Mouse (Mus musculus): ENCODE measurements around the gene Hist2h2be.
"Not testable (repeated sequence)": the region's sequence is repeated elsewhere in the genome, so short reads cannot be mapped to it uniquely, and the experiment has no call there.

Gene Hist2h2be

DNA sequence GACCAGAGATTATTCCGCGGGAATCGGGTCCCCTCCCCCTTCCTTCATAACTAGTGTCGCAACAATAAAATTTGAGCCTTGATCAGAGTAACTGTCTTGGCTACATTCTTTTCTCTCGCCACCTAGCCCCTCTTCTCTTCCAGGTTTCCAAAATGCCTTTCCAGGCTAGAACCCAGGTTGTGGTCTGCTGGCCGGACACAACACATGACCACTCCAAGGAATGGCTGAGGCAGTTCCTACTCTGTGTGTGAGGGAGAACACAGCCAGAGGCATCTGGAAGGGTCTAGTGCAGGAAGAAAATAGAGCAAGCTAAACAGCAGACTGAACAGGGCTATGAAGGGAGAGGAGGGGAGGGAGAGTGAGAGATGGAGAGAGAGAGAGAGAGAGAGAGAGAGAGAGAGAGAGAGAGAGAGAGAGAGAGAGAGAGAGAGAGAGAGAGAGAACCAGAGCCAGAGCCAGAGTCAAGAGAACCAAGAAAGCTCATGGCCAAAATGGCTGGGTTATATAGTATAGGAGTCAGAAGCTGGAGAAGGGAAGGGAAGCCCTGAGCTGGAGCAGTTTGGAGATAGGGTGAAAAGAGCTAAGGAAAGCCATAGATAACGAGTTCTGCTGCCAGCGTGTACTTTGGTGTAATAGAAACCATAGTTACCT is 22.2 kb upstream of the Hist2h2be start:
- DNase-seq, result not testable (repeated sequence)

DNA sequence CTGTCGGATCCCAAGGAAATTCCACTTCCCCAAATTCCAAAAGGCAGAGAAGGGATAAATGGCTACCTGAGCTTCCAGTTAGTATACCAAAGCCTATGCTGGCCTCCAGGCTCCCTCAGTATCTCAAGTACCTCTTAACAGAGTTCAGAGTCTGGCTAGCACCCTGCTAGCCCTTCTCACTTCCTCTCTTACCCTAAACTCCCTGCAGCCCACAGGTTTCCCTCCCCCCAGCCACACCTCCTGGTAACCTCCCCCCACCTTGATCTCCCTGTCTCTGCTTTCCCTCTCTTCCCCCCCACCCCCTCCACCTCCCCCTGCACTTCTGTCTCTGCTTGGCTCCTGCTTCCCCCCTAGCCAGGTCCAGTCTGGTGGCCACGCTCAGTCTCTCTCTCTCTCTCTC is 21.2 kb upstream of the Hist2h2be start:
- no peak for DNase-seq

DNA sequence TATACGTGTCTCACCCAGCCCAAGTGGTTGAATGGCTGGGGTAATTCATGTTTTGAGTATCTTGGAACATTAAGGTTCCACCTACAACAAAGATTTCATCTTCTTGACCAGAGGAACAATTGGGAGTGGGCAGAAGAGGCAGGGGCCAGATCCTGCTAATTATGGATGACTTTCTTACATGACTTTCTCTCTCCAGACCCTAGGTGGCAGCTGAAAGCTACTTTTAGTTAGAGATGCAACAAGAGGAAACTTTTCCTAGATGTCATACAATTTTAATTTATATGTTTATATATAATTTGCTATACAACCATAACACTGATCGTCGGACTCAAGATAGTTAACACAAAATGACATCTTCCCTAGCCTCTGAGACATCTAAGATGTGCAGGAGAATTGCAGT is 13.1 kb upstream of the Hist2h2be start:
- no peak for DNase-seq

DNA sequence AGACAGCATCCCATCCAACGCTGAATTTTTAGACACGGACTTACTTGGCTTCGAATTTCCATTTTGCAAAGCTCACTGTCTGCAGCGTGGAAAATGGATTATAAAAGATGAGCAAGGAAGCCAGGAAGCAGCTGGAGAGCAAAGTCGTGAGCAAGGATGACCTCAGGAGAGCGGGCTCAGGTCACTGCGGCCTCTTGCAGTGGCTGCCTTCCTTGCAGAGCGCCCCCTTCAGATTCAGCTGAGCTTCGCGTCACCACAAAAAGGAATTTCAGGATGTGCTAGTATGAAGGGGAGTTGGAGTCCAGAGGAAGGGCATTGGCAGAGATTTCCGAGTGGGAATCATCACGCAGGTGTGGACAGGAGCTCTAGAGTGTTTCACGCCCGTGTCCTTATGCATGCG is 11.7 kb upstream of the Hist2h2be start:
- DNase-seq, result peak; percentile 45 to 61

DNA sequence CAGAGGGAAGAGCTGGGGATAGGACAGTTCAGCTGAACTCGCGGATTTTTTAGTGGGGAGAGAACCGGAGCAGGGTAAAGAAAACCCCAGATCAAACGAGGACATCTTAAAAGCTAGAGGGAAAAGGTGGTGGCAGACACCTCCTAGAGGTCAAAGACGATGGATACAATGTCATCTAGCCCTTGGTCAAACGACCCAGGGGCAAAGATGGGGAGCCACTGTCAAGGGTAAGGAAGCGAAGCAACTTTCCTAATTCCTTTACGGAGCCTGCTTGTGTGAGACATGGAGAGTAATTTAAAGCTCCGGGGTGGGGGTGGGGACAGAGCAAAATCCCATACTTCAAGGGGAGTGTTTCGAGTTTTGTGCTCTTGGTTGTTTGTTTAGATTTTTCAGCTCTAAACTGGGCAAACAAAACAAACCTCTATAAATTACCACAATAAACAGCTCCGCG is 1.7 kb upstream of the Hist2h2be start:
- peak; percentile 33 to 49 for DNase-seq

DNA sequence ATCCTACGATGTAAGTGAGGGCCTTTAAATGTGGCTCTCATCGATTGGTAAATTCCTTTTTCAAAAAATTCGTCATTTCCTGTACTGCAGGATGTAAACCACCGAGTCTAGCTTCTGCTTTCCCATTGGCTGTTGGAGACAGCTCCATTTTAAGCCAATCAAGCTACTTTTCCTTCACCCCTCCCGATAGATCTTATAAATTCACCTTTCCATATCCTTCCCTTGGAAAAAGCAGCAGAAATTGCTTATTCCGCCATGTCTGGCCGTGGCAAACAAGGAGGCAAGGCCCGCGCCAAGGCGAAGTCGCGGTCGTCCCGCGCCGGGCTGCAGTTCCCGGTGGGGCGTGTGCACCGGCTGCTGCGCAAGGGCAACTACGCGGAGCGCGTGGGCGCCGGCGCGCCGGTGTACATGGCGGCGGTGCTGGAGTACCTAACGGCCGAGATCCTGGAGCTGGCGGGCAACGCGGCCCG is 1.2 kb upstream of the Hist2h2be start, which contains the start of the genes Bola1 and Hist2h2ab:
Gene Bola1, minus strand, starts transcription at position 49 of the 470 bp plus-strand sequence.
Gene Hist2h2ab, plus strand, starts transcription at position 205 of the 470 bp plus-strand sequence.
- DNase-seq, result peak; percentile 66 to 81

DNA sequence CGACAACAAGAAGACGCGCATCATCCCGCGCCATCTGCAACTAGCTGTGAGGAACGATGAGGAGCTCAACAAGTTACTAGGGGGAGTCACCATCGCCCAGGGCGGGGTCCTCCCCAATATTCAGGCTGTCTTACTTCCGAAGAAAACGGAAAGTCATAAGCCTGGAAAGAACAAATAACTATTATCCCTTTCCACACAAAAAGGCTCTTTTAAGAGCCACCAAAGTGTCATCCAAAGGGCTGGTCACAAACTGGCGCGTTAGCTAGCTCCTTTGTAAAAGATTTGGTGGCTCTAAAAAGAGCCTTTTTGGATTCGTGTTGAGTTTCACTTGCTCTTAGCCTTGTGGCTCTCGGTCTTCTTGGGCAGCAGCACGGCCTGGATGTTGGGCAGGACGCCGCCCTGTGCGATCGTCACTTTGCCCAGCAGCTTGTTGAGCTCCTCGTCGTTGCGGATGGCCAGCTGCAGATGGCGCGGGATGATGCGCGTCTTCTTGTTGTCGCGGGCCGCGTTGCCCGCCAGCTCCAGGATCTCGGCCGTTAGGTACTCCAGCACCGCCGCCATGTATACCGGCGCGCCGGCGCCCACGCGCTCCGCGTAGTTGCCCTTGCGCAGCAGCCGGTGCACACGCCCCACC is 671 bp upstream of the Hist2h2be start:
- not testable (repeated sequence) for DNase-seq

DNA sequence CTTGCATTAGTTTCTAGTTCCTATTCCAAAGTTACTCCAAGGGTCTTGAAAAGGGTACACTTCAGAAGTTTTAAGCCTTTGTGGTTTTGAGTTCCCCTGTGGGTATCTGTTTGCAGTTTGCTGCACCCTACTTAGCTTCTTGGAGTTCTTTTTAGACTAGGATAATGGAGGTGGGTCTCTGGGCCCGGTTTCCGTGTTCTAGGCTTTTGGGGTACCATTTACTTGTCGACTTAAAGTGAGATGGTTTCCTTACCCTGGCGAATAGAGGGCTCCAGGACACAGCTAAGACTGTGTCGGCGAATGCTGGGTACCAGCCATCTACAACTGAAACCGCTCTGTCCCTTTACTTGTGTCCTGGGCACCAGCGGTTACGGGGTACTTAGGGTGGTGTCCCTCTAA is 720 bp downstream of the Hist2h2be start:
- peak in 1 of 2 experiments; percentile 34 for DNase-seq

DNA sequence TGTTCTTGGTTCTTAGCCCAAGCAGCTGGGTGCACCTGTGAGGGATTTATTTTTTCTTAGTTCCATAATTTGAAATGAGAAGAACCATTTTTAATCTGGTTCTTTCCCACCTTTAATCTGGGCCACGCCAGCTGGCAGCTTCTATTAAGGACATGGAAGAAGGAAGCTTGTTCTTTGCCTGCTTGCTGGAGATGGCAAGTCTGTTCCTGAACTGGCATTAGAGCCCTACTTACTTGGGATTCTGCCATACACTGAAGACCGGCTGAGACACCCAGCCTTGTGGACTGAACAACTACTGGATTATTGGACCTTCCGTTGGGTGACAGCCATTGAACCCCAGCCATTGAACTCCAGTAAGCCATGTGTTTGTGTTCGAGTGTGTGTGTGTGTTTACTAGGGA is 1.9 kb downstream of the Hist2h2be start:
- no peak for DNase-seq

DNA sequence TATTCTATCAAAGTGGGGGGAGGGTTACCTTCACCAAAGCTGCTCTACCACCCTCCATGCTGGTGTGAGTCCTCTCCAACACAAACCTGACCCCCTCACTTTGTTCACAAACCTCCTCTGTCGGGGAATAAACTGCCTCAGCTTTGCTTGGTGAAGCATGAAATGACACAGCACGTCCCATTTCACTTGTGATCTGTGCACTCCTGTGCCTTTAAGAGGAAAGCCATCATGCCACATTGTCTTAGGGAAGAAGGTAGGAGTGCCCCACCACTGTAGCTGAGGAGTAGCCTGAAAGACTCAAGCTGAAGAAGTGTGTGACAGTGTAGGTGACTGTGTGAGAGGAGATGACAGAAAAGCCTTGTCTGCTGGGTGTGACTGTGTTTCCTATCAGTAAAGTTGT is 4.5 kb downstream of the Hist2h2be start:
- DNase-seq, result no peak

DNA sequence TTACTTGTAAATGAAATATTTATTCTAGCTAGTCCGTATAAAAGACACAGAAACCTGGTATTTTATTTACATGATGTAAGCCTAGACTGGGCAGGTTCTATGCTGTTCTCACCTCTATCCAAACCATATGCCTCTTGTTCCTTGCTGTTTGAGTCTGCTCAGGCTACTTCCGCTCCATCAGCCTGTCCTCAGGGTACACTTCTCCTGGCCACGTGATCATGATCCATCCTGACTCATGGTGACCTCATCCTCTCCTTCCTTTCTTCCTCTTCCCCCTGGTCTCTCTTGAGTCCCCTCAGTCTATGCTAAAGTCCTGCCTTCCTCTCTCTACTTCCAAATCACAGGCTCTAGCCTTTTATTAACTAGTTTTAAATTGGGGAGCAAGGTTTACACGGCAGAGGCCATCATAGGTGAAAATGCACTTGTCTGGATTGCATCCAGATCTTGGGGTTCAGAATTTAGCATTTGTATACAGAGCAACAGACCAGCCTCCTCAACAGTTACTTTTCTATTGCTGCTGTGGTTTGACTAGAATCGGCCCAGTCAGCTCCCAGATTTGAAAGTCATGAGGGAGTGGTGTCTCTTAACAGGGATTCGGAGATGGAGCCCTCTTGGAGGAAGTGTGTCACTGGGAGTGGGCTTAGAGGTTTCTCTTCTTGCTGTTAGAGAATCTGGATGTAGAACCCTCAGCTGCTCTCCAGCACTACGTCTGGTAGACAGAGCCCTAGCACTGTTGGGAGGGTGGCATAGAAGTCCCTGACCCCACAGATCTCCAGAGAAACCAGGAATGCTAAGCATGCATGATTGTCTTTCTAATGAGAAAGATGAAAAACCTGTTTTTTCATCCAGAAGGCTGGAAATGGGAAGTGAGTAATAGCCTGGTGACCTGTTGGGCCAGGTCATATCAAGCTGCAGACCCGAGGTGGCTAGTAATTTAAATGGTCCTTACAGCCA is 6.1 kb downstream of the Hist2h2be start:
- DNase-seq, result no peak

DNA sequence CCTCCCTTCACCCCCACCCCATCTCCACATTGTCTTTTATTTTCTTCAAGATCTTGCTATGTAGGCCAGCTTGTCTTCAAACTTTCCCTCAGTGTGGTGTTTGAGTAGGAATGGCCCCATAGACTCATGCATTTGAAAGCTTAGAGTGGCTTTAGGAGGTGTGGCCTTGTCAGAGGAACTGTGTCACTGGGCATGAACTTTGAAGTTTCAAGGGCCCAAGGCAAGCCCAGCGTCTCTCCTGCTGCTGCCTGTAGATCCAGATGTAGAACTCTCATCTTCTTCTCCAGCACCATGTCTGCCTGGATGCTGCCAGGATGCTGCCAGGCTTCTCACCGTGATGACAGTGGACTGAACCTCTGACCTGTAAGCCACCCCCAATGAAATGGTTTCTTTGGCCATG is 7.9 kb downstream of the Hist2h2be start:
- DNase-seq, result no peak

DNA sequence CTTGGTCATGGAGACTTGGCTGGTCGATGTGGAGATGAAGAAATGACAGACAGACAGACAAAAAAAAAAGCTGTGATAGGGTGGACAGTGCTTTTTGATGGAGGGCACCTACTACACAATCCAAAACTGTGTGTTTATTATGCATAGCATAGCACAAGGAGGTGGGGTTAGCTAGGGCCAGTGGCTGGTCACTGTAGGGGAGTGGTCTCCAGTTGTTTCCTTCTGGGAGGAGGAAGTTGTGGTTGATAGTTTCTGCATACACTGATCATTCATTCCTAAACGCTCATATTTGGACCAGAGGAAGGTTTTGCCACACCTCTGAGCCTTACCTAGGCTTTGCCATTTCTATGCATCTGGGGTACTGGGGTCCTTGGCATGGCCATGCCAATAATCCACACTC is 9.5 kb downstream of the Hist2h2be start:
- DNase-seq, result no peak

DNA sequence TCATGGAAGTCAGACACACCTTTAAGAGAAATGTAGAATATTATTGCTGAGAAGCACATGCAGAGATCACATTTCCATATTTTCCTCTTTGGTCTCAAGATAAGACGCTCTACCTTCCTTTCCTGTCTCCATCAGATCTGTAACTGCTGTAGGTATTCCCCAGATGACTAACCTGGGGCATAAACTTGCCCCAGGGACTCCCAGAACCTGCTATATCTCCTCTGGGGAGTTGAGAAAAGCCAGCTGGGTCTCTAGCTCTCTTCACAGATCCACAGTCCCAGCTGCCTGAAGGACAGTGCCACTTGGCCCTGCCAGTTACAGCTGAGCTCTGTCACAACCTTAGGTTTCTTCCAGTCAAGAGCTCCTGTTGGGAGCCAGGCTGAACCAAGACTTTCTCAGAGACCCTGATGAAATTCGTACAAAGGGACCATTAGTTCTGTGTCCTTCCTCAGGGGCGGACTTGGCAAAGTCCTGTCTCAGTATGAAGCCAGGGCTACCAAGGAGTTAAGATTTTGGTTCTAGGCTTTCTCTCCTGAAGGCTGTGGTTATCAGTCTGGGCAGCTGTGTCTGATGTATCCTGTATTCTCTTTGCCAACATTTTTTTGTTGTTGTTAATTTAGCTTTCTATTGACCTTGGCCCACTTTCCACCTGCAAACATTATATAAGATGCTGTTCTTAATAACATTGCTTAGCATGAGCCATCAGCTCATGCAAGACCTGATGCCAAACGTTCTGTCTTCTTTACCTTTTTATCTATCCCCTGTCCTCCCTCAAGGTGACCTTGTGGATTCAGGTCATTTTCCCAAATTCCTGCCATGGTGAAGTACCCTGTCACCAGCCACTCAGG is 10.2 kb downstream of the Hist2h2be start:
- no peak for DNase-seq

DNA sequence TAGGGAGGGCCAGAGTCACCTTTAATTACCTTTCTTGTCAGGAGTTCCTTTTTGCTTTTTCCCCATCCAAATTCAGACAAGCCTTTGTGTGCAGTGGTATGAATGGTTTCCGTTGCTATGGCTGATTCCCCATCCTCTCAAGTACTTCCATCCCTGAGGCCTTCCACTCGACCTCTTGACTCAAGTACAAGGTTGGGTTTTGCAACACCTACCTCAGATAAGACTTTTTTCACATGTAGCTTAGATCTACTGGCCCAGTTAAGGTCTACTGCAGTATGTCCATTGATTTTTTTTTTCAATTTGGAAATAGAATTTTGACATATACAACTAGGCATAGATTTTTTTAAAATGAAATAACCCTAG is 10.8 kb downstream of the Hist2h2be start:
- DNase-seq, result no peak

DNA sequence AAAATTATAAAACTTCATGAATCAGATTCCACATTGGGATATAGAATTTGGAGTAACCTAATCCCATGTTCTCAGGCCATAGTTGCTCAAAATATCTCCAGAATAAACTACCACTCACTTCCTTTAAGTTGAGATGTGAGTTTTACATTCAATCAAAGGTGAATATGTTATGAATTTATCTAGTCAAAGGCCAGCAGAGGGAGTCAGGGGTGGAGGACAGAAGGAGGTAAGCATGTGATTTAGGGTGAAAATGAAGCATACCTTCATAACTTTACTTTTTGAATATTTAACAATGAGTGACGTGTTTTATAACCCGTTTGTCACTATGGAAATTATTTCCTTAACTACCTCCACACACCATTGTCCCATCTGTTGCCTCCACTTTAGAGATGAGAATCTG is 14.0 kb downstream of the Hist2h2be start:
- DNase-seq, result no peak

DNA sequence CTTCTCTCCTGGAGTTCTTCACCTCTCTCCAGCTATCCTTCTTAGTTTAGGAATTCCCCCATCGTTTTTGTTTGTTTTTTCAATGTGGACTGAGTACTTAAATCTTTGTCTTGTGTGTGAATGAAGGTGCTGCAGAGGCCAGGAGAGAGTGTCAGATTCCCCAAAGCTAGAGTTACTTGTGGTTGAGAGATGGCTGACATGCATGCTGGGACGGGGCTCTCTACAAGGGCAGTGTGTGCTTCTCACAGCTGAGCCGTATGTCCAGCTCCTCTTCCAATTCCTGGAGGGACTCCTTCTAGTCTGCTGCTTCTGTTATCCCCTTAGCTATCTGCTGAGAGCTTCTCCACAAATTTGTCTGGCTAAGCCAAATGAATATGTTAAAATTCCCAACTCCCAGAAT is 14.9 kb downstream of the Hist2h2be start:
- DNase-seq, result no peak

DNA sequence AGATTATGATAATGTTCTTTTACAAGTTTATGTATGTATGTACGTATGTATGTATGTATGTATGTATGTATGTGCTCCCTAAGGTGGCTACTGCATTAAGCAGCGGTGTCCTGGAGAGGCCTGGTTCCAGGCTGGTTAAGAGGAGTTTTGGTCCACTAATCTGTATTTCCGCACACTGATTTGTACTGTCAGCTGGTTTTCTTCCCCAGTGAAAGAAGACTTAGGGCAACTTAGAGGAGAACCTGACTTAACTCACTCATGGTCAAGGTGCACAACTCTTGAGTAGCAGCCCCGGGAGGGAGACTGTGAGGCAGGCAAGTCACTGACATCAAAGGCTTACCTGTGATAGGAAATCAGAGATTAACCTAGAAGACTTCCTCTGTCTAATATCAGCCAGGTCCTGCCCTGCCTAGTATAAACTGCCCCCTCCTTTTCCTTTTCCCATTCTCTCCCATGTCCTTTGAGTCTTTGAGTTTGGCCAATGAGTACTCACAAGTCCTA is 16.0 kb downstream of the Hist2h2be start:
- DNase-seq, result peak in 1 of 2 experiments; percentile 10

DNA sequence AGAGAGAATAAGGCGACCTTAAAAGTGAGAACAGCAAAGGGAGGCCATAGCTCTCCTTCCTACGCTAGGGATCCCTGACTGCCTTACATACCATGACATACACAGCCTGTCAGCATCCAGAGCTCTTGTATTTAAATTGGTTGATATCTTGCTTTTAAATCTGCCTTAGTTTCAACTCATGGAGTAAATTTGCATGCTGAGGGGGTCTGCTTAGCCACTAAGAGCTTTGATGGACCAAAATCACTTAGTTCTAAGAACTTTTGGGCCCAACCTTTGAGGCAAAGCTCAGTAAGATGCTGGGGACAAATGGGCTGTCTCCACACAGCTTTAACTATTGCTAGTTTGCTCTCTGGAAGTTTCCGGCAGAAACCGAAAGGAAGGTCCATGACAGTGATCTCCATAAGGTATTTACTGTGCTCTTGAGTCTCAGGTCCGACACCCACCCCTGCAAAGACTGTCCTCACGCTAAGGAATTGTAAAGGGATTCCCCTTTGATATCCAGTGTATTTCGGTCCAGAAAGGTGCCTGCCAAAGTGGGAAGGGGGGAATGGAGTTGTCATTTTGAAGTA is 16.5 kb downstream of the Hist2h2be start:
- peak in 1 of 2 experiments; percentile 8 for DNase-seq

DNA sequence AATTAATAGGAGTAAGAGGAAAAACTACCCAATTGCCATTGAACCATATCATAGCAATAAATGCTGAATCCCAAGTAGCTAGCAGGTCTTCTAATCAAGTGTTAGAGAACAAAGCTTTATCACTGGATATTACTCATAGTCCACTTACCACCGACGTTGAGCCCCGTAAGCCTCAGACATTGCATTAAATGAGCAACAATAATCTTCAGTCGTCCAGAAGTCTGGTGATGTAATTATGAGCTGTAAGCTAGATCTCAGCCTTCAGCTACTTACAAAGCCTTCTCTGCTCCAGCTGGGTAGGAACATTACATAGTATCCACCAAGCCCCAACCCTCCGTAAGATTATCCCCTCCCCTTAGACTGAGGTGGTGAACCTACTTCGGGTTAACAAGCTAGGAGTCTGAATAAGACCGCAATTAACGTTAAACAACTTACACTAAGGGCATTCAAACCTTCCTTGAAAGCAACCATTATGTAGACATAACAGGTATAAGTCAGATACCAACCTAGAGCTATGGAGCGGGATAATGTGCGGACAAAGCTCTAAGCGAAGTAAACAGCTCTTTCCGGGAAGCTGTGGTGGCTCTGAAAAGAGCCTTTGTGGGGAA is 17.1 kb downstream of the Hist2h2be start:
- peak in 1 of 2 experiments; percentile 7 for DNase-seq

Data from kidney, postnatal 4 days (tissue).